Mouse (Mus musculus) kidney, adult 18-20 months (tissue): ENCODE measurements around the gene Nudt12.

Experiments used
- DNase-seq: peaks from one replicate; pipeline ENCODE4 v3.0.0; 2021

The Nudt12 gene

GRCm38 (mm10) chr17:59013091-59013459 lies at the start of gene Nudt12:
Gene Nudt12, minus strand, starts transcription at chr17:59013372.
- peak; percentile 81 for DNase-seq

GRCm38 (mm10) chr17:59053306-59053705 lies 40.1 kb upstream of the Nudt12 start:
- no peak for DNase-seq

- DNase-seq = no peak
Measured at GRCm38 (mm10) chr17:59039754-59040153, 26.6 kb upstream of the Nudt12 start.

GRCm38 (mm10) chr17:59033445-59033844 lies 20.3 kb upstream of the Nudt12 start:
- no peak for DNase-seq

- DNase-seq = no peak
Measured at GRCm38 (mm10) chr17:59026336-59026735, 13.2 kb upstream of the Nudt12 start.

GRCm38 (mm10) chr17:59024502-59024901 lies 11.3 kb upstream of the Nudt12 start:
- no peak for DNase-seq

- DNase-seq = no peak
Measured at GRCm38 (mm10) chr17:59023971-59024370, 10.8 kb upstream of the Nudt12 start.

GRCm38 (mm10) chr17:59018666-59019065 lies 5.5 kb upstream of the Nudt12 start:
- no peak for DNase-seq

GRCm38 (mm10) chr17:59012421-59013090 lies 616 bp downstream of the Nudt12 start:
- peak; percentile 13 for DNase-seq

- DNase-seq = no peak
Measured at GRCm38 (mm10) chr17:59011546-59012307, 1.4 kb downstream of the Nudt12 start.

- DNase-seq = no peak
Measured at GRCm38 (mm10) chr17:58991275-58991674, 21.9 kb downstream of the Nudt12 start, which contains the start of gene Pdzph1. Gene Pdzph1, minus strand, starts transcription at chr17:58991375.

- no peak for DNase-seq
Measured at GRCm38 (mm10) chr17:58973237-58973636, 39.9 kb downstream of the Nudt12 start.

GRCm38 (mm10) chr17:58959905-58960304 lies 53.3 kb downstream of the Nudt12 start:
- DNase-seq = peak; percentile 42

GRCm38 (mm10) chr17:58957055-58957454 lies 56.1 kb downstream of the Nudt12 start:
- DNase-seq = no peak
